Mouse (Mus musculus) ES-E14 (cell line): ENCODE measurements at regions not wholly inside any gene's neighbourhood (a gene's known extent, or its start where the extent isn't known, plus 50 kb on each side); places are given as distances from the start of the nearest gene placed in this dataset.
"Not testable (repeated sequence)": the region's sequence is repeated elsewhere in the genome, so short reads cannot be mapped to it uniquely, and the experiment has no call there.

Experiments
- DNase-seq: peaks from one replicate; pipeline ENCODE4 v3.0.0-alpha.2; 2013; ENCODE audit warnings: low read depth, low spot score
- H3K27ac ChIP-seq: 2 replicates; pipeline ENCODE4 v1.5.1; 2012; ENCODE audit warnings: low read depth, mild to moderate bottlenecking, low read length, moderate library complexity, mixed read lengths; ENCODE audit not compliant: poor library complexity, insufficient read depth, severe bottlenecking
- H3K36me3 ChIP-seq: 2 replicates; pipeline ENCODE4 v1.6.1; 2012; ENCODE audit warnings: mild to moderate bottlenecking, low read length, moderate library complexity, mixed read lengths; ENCODE audit not compliant: control insufficient read depth, poor library complexity, insufficient read depth, severe bottlenecking
- H3K4me1 ChIP-seq, 2 experiments: fragments of 150-350 bp in 1 of 2; sonication (generic) in 1 of 2; 2 replicates each; pipeline ENCODE4 v1.6.1; 2012; ENCODE audit warnings: low read length in 2 of 2, mild to moderate bottlenecking in 1 of 2, mixed read lengths in 1 of 2; ENCODE audit not compliant: control insufficient read depth in 2 of 2, insufficient read depth in 2 of 2, poor library complexity in 1 of 2
- H3K4me3 ChIP-seq, 2 experiments: fragments of 150-350 bp in 1 of 2; sonication (generic) in 1 of 2; 2 replicates each; pipeline ENCODE4 v1.5.1; 2012; ENCODE audit warnings: low read length in 2 of 2, low read depth in 1 of 2, mild to moderate bottlenecking in 1 of 2, mixed read lengths in 1 of 2; ENCODE audit not compliant: insufficient read depth in 1 of 2, poor library complexity in 1 of 2, severe bottlenecking in 1 of 2
- H3K9ac ChIP-seq: 2 replicates; pipeline ENCODE4 v1.6.1; 2012; ENCODE audit warnings: low read depth, mild to moderate bottlenecking, low read length, mixed read lengths; ENCODE audit not compliant: poor library complexity, insufficient read depth, severe bottlenecking
- H3K9me3 ChIP-seq: fragments of 150-350 bp; sonication (generic); 2 replicates; pipeline ENCODE4 v1.6.1; 2012; ENCODE audit warnings: low read depth, mild to moderate bottlenecking, low read length; ENCODE audit not compliant: control insufficient read depth, insufficient read depth
- CHD2 ChIP-seq: IDR thresholded peaks from 2 replicates; pipeline ENCODE4 v1.6.1; 2014; ENCODE audit warnings: mild to moderate bottlenecking, low read depth, low read length, inconsistent platforms
- HCFC1 ChIP-seq: IDR thresholded peaks from 2 replicates; pipeline ENCODE4 v1.6.1; 2012; ENCODE audit warnings: low read length, inconsistent platforms, borderline replicate concordance; ENCODE audit not compliant: insufficient read depth
- MAFK ChIP-seq: IDR thresholded peaks from 2 replicates; pipeline ENCODE4 v1.6.1; 2014; ENCODE audit warnings: mild to moderate bottlenecking, low read depth, low read length, inconsistent platforms; ENCODE audit not compliant: insufficient read depth
- ZC3H11A ChIP-seq: IDR thresholded peaks from 2 replicates; pipeline ENCODE4 v1.6.1; 2012; ENCODE audit warnings: low read depth, mild to moderate bottlenecking, inconsistent platforms, low read length, borderline replicate concordance
- ZNF384 ChIP-seq: IDR thresholded peaks from 2 replicates; pipeline ENCODE4 v1.6.1; 2012; ENCODE audit warnings: low read depth, low read length, inconsistent platforms
- in situ Hi-C, 2 experiments: fragments of 600-800 bp; cut with MboI; formaldehyde crosslinking; loops; one replicate each; pipeline ENCODE4 v1.15.1; 2025; ENCODE audit warnings: low sequenced_read_pairs in 2 of 2, inconsistent platforms in 1 of 2; ENCODE audit not compliant: unreplicated experiment in 2 of 2

DNA sequence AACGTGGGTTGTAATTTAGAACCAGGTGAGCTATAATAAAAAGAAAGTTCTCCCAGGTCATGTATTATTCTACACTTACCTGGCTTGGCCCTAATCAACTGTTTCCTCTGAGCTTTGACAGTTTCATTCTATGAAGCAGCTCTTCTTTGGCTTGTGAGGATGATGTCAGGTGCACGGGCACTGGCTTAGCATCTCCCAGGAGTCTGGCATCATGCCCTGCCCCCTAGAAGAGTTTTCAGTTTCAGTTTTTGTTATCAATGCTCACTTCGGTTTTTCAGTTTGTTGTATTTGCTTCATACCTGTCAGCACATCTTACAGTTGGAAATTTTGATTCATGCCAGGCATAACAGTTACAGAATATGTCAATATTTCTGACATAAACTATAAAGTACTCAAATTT lies 4734.4 kb downstream of the 9330182O14Rik start:
- in situ Hi-C loops: no loop called here
- Histone ChIP-seq H3K9ac (no peak overlapping the region), H3K9me3 (no peaks in the 10 kb centered on the region), H3K4me3 (no peak overlapping the region), H3K36me3 (no peaks in the 10 kb centered on the region), H3K4me1 (no peaks in the 10 kb centered on the region), H3K27ac (no peak overlapping the region)
- DNase-seq: no peak
- no peak for TF ChIP-seq ZNF384

- TF ChIP-seq ZNF384: no peak
- Histone ChIP-seq H3K9ac (no peak overlapping the region), H3K4me1 (no peaks in the 10 kb centered on the region), H3K27ac (no peak overlapping the region), H3K36me3 (no peaks in the 10 kb centered on the region), H3K4me3 (no peak overlapping the region), H3K9me3 (no peaks in the 10 kb centered on the region)
- no peak for DNase-seq
- in situ Hi-C loops: no loop called here
Observed at GRCm38 (mm10) chr15:44869023-44869422, 4734.9 kb downstream of the 9330182O14Rik start.

GRCm38 (mm10) chr15:44869672-44870071 lies 4735.5 kb downstream of the 9330182O14Rik start:
- DNase-seq: no peak
- TF ChIP-seq HCFC1: no peak
- no peak for TF ChIP-seq ZNF384
- TF ChIP-seq MAFK: no peak
- no peak for TF ChIP-seq ZC3H11A
- TF ChIP-seq CHD2: no peak
- Histone ChIP-seq H3K4me1 (no peaks in the 10 kb centered on the region), H3K9ac (no peak overlapping the region), H3K27ac (no peak overlapping the region), H3K36me3 (no peaks in the 10 kb centered on the region), H3K4me3 (no peak overlapping the region), H3K9me3 (no peaks in the 10 kb centered on the region)
- in situ Hi-C loops: no loop called here

DNA sequence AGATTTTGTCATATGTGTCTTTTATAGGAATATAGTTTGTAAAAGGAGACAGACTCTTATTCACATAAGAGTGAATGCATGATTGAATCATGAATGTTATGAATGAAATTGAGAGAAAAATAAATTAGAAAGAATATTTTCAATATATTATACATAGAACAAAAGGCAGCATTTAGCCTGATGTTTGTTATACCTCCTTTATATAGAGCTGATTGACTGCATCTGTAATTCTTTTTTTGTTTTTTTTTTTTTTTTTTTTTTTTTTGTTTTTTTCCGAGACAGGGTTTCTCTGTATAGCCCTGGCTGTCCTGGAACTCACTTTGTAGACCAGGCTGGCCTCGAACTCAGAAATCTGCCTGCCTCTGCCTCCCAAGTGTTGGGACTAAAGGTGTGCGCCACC lies 4736.8 kb downstream of the 9330182O14Rik start:
- H3K36me3 ChIP-seq, H3K27ac ChIP-seq, DNase-seq, H3K4me3 ChIP-seq, in situ Hi-C loops, H3K9ac ChIP-seq, H3K4me1 ChIP-seq, H3K9me3 ChIP-seq: not testable (repeated sequence)
- TF ChIP-seq ZNF384: peak; percentile 73; the same call in 1 of the 2 replicates

- H3K9me3 ChIP-seq: no peaks in the 10 kb centered on the region
- no peak overlapping the region for H3K9ac ChIP-seq
- no peak overlapping the region for H3K27ac ChIP-seq
- no peak for TF ChIP-seq CHD2
- TF ChIP-seq ZNF384: no peak
- no peak for TF ChIP-seq MAFK
- TF ChIP-seq ZC3H11A: no peak
- no peak for TF ChIP-seq HCFC1
- H3K4me3 ChIP-seq: no peak overlapping the region
- no peaks in the 10 kb centered on the region for H3K36me3 ChIP-seq
- in situ Hi-C loops: no loop called here
- no peak for DNase-seq
- no peaks in the 10 kb centered on the region for H3K4me1 ChIP-seq
Observed at GRCm38 (mm10) chr15:44882219-44882618, 4748.1 kb downstream of the 9330182O14Rik start.
